Mouse (Mus musculus): ENCODE data around the gene Pnma1. TPM values are rescaled to one million over a fixed set of nuclear protein-coding genes. Genes with fewer than 3 reads are reported as not detected.

Pnma1 gene
- polyA plus RNA-seq, 1 experiment from 2014 or later = 2.0 TPM

- Histone ChIP-seq H3K27me3 (ENCODE audit: control insufficient read depth, insufficient read depth, low read depth, low read length) (no peaks in the 10 kb centered on the region), H3K9ac (ENCODE audit: low read length) (no peak overlapping the region), H3K4me1 (replicated peaks; ENCODE audit: control insufficient read depth, insufficient read depth, low read length) (peaks cover 80% of the 10 kb centered on the region), H3K36me3 (ENCODE audit: control insufficient read depth, insufficient read depth, low read length) (no peaks in the 10 kb centered on the region), H3K4me2 (ENCODE audit: low read depth, low read length) (peak overlapping the region; percentile 4), H3K9me3 (ENCODE audit: control insufficient read depth, low read length) (no peaks in the 10 kb centered on the region), H3K4me3 (ENCODE audit: low read length) (no peak overlapping the region), H3K27ac (ENCODE audit: low read length) (no peak overlapping the region)
- 32% methylated on average over 12 of the region's 15 CpGs for WGBS
- ATAC-seq (ENCODE audit: low read depth) = no peak
These were observed 42.0 kb upstream of the Pnma1 start for GRCm38 (mm10) chr12:84190151-84190820.

DNA sequence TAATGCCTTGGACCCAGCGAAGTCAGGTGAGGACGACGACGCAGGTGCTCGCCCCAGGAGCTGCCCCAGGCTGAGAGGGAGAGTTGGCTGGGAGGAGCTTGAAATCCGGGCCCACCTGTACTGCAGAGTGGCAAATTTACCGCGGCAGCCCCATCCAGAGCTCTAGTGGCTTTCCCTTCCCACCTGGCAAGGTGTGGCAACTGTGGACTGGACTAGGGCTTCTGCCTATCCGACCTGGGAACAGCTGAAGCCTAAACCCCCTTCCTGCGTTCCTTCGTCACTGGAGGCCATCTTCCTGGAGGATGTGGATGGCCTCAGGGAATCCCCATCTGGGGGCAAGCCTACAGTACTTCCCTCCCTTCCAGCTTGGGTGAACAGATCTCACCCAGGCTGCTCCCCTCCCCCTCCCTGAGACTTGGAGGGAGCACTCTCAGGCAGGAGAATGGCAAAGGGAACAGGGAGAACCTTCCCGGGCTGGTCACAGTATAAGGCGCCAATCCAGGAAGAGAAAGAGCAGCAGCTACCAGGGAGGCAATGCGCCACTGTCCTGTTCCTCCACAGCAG, 40.7 kb upstream of the Pnma1 start:
- 50% methylated on average over 14 of the region's 14 CpGs for WGBS
- H3K27ac ChIP-seq (ENCODE audit: low read length) = peak overlapping the region; percentile 86

GRCm38 (mm10) chr12:84187752-84188601, 39.7 kb upstream of the Pnma1 start:
- no peak overlapping the region; the same call in 1 of the 2 replicates for H3K4me2 ChIP-seq (ENCODE audit: low read depth, low read length)
- H3K36me3 ChIP-seq (ENCODE audit: control insufficient read depth, insufficient read depth, low read length) = no peaks in the 10 kb centered on the region
- H3K27ac ChIP-seq (ENCODE audit: low read length) = peak overlapping the region; percentile 86
- ATAC-seq (ENCODE audit: low read depth) = peak; percentile 41
- H3K4me1 ChIP-seq (replicated peaks; ENCODE audit: control insufficient read depth, insufficient read depth, low read length) = peaks cover 77% of the 10 kb centered on the region
- WGBS = 54% methylated on average over 15 of the region's 15 CpGs
- H3K9me3 ChIP-seq (ENCODE audit: control insufficient read depth, low read length) = no peaks in the 10 kb centered on the region
- peak overlapping the region; percentile 46; the same call in 1 of the 2 replicates for H3K9ac ChIP-seq (ENCODE audit: low read length)
- H3K4me3 ChIP-seq (ENCODE audit: low read length) = no peak overlapping the region
- no peaks in the 10 kb centered on the region for H3K27me3 ChIP-seq (ENCODE audit: control insufficient read depth, insufficient read depth, low read depth, low read length)

More for the DNA sequence above, 40.7 kb upstream of the Pnma1 start:
- peaks cover 77% of the 10 kb centered on the region for H3K4me1 ChIP-seq (replicated peaks; ENCODE audit: control insufficient read depth, insufficient read depth, low read length)
- H3K27me3 ChIP-seq (ENCODE audit: control insufficient read depth, insufficient read depth, low read depth, low read length) = no peaks in the 10 kb centered on the region
- H3K4me2 ChIP-seq (ENCODE audit: low read depth, low read length) = peak overlapping the region; percentile 30; the same call in 1 of the 2 replicates
- no peak for ATAC-seq (ENCODE audit: low read depth)
- no peak overlapping the region for H3K4me3 ChIP-seq (ENCODE audit: low read length)
- H3K36me3 ChIP-seq (ENCODE audit: control insufficient read depth, insufficient read depth, low read length) = no peaks in the 10 kb centered on the region
- peak overlapping the region; percentile 46 for H3K9ac ChIP-seq (ENCODE audit: low read length)
- H3K9me3 ChIP-seq (ENCODE audit: control insufficient read depth, low read length) = no peaks in the 10 kb centered on the region

GRCm38 (mm10) chr12:84186950-84187349, 38.7 kb upstream of the Pnma1 start:
- no peaks in the 10 kb centered on the region for H3K27me3 ChIP-seq (ENCODE audit: control insufficient read depth, insufficient read depth, low read depth, low read length)
- no peak overlapping the region for H3K9ac ChIP-seq (ENCODE audit: low read length)
- WGBS = 31% methylated on average over 5 of the region's 5 CpGs
- no peaks in the 10 kb centered on the region for H3K9me3 ChIP-seq (ENCODE audit: control insufficient read depth, low read length)
- ATAC-seq (ENCODE audit: low read depth) = peak; percentile 60
- peak overlapping the region; percentile 86 for H3K27ac ChIP-seq (ENCODE audit: low read length)
- no peaks in the 10 kb centered on the region for H3K36me3 ChIP-seq (ENCODE audit: control insufficient read depth, insufficient read depth, low read length)
- H3K4me3 ChIP-seq (ENCODE audit: low read length) = no peak overlapping the region
- no peak overlapping the region for H3K4me2 ChIP-seq (ENCODE audit: low read depth, low read length)
- H3K4me1 ChIP-seq (replicated peaks; ENCODE audit: control insufficient read depth, insufficient read depth, low read length) = peaks cover 74% of the 10 kb centered on the region

DNA sequence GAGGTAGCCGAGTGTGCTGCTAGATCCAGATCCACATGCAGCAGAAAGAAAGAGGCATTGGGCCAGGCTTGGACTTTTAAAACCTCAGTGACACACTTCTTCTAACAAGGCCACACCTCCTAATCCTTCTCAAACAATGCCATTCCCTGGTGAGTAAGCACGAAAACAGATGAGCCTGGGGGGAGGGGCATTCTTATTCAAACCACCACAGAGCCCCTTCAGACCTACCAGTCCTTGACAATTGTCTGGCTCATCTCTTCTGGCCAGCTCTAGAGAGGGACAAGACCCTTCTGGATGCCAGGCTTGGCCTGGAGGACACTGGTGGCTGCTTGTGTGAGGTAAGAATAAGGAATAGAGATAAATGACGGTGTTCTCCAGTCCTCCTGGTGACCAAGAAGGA, 38.2 kb upstream of the Pnma1 start:
- no peaks in the 10 kb centered on the region for H3K9me3 ChIP-seq (ENCODE audit: control insufficient read depth, low read length)
- H3K27me3 ChIP-seq (ENCODE audit: control insufficient read depth, insufficient read depth, low read depth, low read length) = no peaks in the 10 kb centered on the region
- H3K4me2 ChIP-seq (ENCODE audit: low read depth, low read length) = no peak overlapping the region
- peaks cover 74% of the 10 kb centered on the region for H3K4me1 ChIP-seq (replicated peaks; ENCODE audit: control insufficient read depth, insufficient read depth, low read length)
- no peak overlapping the region for H3K9ac ChIP-seq (ENCODE audit: low read length)
- ATAC-seq (ENCODE audit: low read depth) = 0 out of 2 replicates have a peak, but pooled peaks have one; percentile 0
- H3K4me3 ChIP-seq (ENCODE audit: low read length) = no peak overlapping the region
- H3K36me3 ChIP-seq (ENCODE audit: control insufficient read depth, insufficient read depth, low read length) = no peaks in the 10 kb centered on the region
- peak overlapping the region; percentile 86 for H3K27ac ChIP-seq (ENCODE audit: low read length)
- WGBS = 69% methylated on average over 3 of the region's 3 CpGs

DNA sequence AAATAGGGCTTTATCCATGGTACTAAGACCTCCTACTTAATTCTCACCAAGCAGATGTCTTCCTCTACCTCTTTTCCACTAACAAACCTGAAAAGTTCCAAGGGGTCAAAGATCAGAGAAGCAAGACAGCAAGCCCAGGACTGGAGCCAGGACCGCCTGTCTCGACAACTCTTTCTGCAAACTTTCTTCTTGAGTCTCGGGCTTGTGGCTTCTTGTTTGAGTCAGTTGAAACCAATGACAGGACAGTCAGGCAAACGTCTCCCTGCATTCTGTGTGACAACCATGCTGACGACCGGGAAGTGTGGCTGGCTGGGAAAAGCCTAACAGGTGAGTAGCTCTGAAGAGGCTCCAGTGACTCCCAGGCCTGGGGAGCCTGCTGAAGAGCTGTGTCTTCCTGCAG, 37.3 kb upstream of the Pnma1 start:
- Histone ChIP-seq H3K36me3 (ENCODE audit: control insufficient read depth, insufficient read depth, low read length) (no peaks in the 10 kb centered on the region), H3K4me1 (replicated peaks; ENCODE audit: control insufficient read depth, insufficient read depth, low read length) (peaks cover 74% of the 10 kb centered on the region), H3K4me2 (ENCODE audit: low read depth, low read length) (no peak overlapping the region), H3K9ac (ENCODE audit: low read length) (no peak overlapping the region), H3K9me3 (ENCODE audit: control insufficient read depth, low read length) (no peaks in the 10 kb centered on the region), H3K4me3 (ENCODE audit: low read length) (no peak overlapping the region), H3K27ac (ENCODE audit: low read length) (peak overlapping the region; percentile 86; the same call in 1 of the 2 replicates), H3K27me3 (ENCODE audit: control insufficient read depth, insufficient read depth, low read depth, low read length) (no peaks in the 10 kb centered on the region)
- no peak for ATAC-seq (ENCODE audit: low read depth)
- 57% methylated on average over 6 of the region's 6 CpGs for WGBS

- 70% methylated on average over 5 of the region's 5 CpGs for WGBS
- Histone ChIP-seq H3K9ac (ENCODE audit: low read length) (no peak overlapping the region), H3K4me2 (ENCODE audit: low read depth, low read length) (no peak overlapping the region), H3K4me3 (ENCODE audit: low read length) (no peak overlapping the region), H3K4me1 (replicated peaks; ENCODE audit: control insufficient read depth, insufficient read depth, low read length) (peaks cover 74% of the 10 kb centered on the region), H3K27me3 (ENCODE audit: control insufficient read depth, insufficient read depth, low read depth, low read length) (no peaks in the 10 kb centered on the region), H3K9me3 (ENCODE audit: control insufficient read depth, low read length) (no peaks in the 10 kb centered on the region), H3K27ac (ENCODE audit: low read length) (no peak overlapping the region), H3K36me3 (ENCODE audit: control insufficient read depth, insufficient read depth, low read length) (no peaks in the 10 kb centered on the region)
- no peak for ATAC-seq (ENCODE audit: low read depth)
These were observed 36.7 kb upstream of the Pnma1 start for GRCm38 (mm10) chr12:84184979-84185378.

DNA sequence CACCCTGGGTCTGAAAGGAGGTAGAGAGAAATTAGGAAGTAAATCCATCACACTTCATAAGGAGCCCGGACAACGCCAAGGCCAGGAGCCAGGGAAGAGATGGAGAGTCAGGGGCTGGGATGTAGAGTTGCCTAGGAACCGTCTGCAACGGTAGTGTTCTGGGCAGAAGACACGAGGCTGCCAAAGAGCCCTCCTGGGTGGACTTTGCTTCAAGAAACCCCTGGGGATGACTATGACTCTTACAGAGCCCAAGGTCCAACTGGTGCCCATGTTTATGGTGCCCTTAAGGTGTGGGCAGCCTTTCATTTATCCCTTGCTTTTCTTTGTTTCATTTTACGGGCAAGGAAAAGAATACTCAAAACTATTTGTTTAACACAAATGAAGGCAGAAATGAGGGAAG, 33.7 kb upstream of the Pnma1 start:
- Histone ChIP-seq H3K9me3 (ENCODE audit: control insufficient read depth, low read length) (no peaks in the 10 kb centered on the region), H3K36me3 (ENCODE audit: control insufficient read depth, insufficient read depth, low read length) (no peaks in the 10 kb centered on the region), H3K9ac (ENCODE audit: low read length) (no peak overlapping the region; the same call in 1 of the 2 replicates), H3K4me3 (ENCODE audit: low read length) (no peak overlapping the region), H3K27me3 (ENCODE audit: control insufficient read depth, insufficient read depth, low read depth, low read length) (no peaks in the 10 kb centered on the region), H3K27ac (ENCODE audit: low read length) (peak overlapping the region; percentile 34), H3K4me2 (ENCODE audit: low read depth, low read length) (no peak overlapping the region), H3K4me1 (replicated peaks; ENCODE audit: control insufficient read depth, insufficient read depth, low read length) (peaks cover 74% of the 10 kb centered on the region)
- WGBS = 59% methylated on average over 6 of the region's 6 CpGs
- no peak for ATAC-seq (ENCODE audit: low read depth)

Measured in lung, embryonic 16.5 days (tissue).